Mouse (Mus musculus) hindbrain, postnatal 0 days (tissue): ENCODE data around the gene Gins2. TPM values are rescaled to one million over a fixed set of nuclear protein-coding genes. Genes with fewer than 3 reads are reported as not detected.

Source experiments
- ATAC-seq: fragments of 200-750 bp; cut with Nextera tagmentation; 2 replicates; pipeline ENCODE4 v1.8.0; 2017; ENCODE audit warnings: mild to moderate bottlenecking, moderate TSS enrichment, moderate library complexity
- DNase-seq: peaks from one replicate; pipeline ENCODE4 v3.0.0-alpha.2; 2015; ENCODE audit warnings: low spot score
- H3K27ac ChIP-seq: fragments of 300-500 bp; sonication (generic); 2 replicates; pipeline ENCODE4 v1.5.1; 2014; ENCODE audit warnings: mild to moderate bottlenecking
- H3K27me3 ChIP-seq: fragments of 300-500 bp; sonication (generic); 2 replicates; pipeline ENCODE4 v1.6.1; 2014; ENCODE audit warnings: low read length, mixed read lengths; ENCODE audit not compliant: insufficient read depth
- H3K36me3 ChIP-seq: fragments of 300-500 bp; sonication (generic); 2 replicates; pipeline ENCODE4 v1.6.1; 2014; ENCODE audit warnings: low read length, mixed read lengths; ENCODE audit not compliant: insufficient read depth
- H3K4me1 ChIP-seq: fragments of 300-500 bp; sonication (generic); 2 replicates; pipeline ENCODE4 v1.6.1; 2014; ENCODE audit warnings: antibody characterized with exemption, low read length, mixed read lengths; ENCODE audit not compliant: insufficient read depth
- H3K4me2 ChIP-seq: fragments of 300-500 bp; sonication (generic); 2 replicates; pipeline ENCODE4 v1.6.1; 2014; ENCODE audit warnings: low read depth, mild to moderate bottlenecking, low read length, moderate library complexity, mixed read lengths
- H3K4me3 ChIP-seq: fragments of 300-500 bp; sonication (generic); 2 replicates; pipeline ENCODE4 v1.5.1; 2014; ENCODE audit warnings: low read length
- H3K9ac ChIP-seq: fragments of 300-500 bp; sonication (generic); replicated peaks from 2 replicates; pipeline ENCODE4 v1.6.1; 2014; ENCODE audit warnings: mild to moderate bottlenecking, low read length, moderate library complexity, mixed read lengths
- H3K9me3 ChIP-seq: fragments of 300-500 bp; sonication (generic); 2 replicates; pipeline ENCODE4 v1.6.1; 2016; ENCODE audit warnings: low read length, mixed read lengths
- CTCF ChIP-seq: IDR thresholded peaks from 2 replicates; pipeline ENCODE4 v1.5.1; 2016; ENCODE audit warnings: antibody characterized with exemption, control low read depth, low read depth
- WGBS: fragments of 180-500 bp; shearing (Covaris S2); extraction: QIAGEN DNeasy Blood & Tissue Kit; methylation state at CpG from one replicate; pipeline ENCODE4 v1.1.7; 2014; 5-methylcytosine and 5-hydroxymethylcytosine counted together
- polyA plus RNA-seq: library from polyadenylated mRNA; unstranded; fragments of >200 nt; fragmentation: Nextera tagmentation; extraction: Ambion mirVana; gene quantifications from 2 replicates; pipeline ENCODE4 v1.2.1, GENCODE M21; 2015
- total RNA-seq: library from RNA; depleted of rRNA; stranded (reverse); fragments of >200 nt; gene quantifications from 2 replicates; pipeline ENCODE4 v1.2.3, GENCODE M21; 2014

The Gins2 gene
- total and polyA plus RNA-seq, 2 experiments from 2014 or later, result 12.3 to 20.6 TPM

GRCm38 (mm10) chr8:120607460-120607859 is 18.4 kb upstream of the Gins2 start:
- no peak overlapping the region for H3K4me3 ChIP-seq
- H3K27ac ChIP-seq, result no peak overlapping the region
- no peak for TF ChIP-seq CTCF
- no peaks in the 10 kb centered on the region for H3K27me3 ChIP-seq
- H3K9ac ChIP-seq, result no peak overlapping the region
- H3K4me2 ChIP-seq, result no peak overlapping the region
- peak; percentile 38; the same call in 1 of the 2 replicates for ATAC-seq
- WGBS, result 83% methylated on average over 9 of the region's 9 CpGs
- H3K9me3 ChIP-seq, result no peaks in the 10 kb centered on the region
- DNase-seq, result no peak
- no peaks in the 10 kb centered on the region for H3K36me3 ChIP-seq
- H3K4me1 ChIP-seq, result no peaks in the 10 kb centered on the region

- no peaks in the 10 kb centered on the region for H3K27me3 ChIP-seq
- H3K4me3 ChIP-seq, result no peak overlapping the region
- H3K9ac ChIP-seq, result no peak overlapping the region
- no peaks in the 10 kb centered on the region for H3K9me3 ChIP-seq
- 37% methylated on average over 6 of the region's 6 CpGs for WGBS
- ATAC-seq (0 out of 2 replicates have a peak, but pooled peaks have one; percentile 48), DNase-seq (peak; percentile 43)
- H3K4me1 ChIP-seq, result no peaks in the 10 kb centered on the region; the same call in 1 of the 2 replicates
- no peak for TF ChIP-seq CTCF
- no peak overlapping the region for H3K4me2 ChIP-seq
- no peaks in the 10 kb centered on the region for H3K36me3 ChIP-seq
- H3K27ac ChIP-seq, result no peak overlapping the region
These were observed 13.6 kb upstream of the Gins2 start for GRCm38 (mm10) chr8:120602672-120603071.

GRCm38 (mm10) chr8:120599504-120599903 is 10.4 kb upstream of the Gins2 start:
- Histone ChIP-seq H3K27me3 (no peaks in the 10 kb centered on the region), H3K9ac (no peak overlapping the region), H3K4me1 (no peaks in the 10 kb centered on the region; the same call in 1 of the 2 replicates), H3K27ac (no peak overlapping the region), H3K36me3 (no peaks in the 10 kb centered on the region), H3K9me3 (no peaks in the 10 kb centered on the region), H3K4me2 (no peak overlapping the region), H3K4me3 (no peak overlapping the region)
- ATAC-seq, result no peak
- peak; percentile 74 for TF ChIP-seq CTCF
- 54% methylated on average over 7 of the region's 7 CpGs for WGBS
- DNase-seq, result peak; percentile 82

GRCm38 (mm10) chr8:120598579-120598978 is 9.5 kb upstream of the Gins2 start:
- ATAC-seq (peak; percentile 63), DNase-seq (peak; percentile 82)
- peak overlapping the region; percentile 32; the same call in 1 of the 2 replicates for H3K27ac ChIP-seq
- WGBS, result 17% methylated on average over 24 of the region's 24 CpGs
- no peak overlapping the region for H3K4me2 ChIP-seq
- no peaks in the 10 kb centered on the region for H3K27me3 ChIP-seq
- TF ChIP-seq CTCF, result no peak
- no peaks in the 10 kb centered on the region for H3K36me3 ChIP-seq
- H3K4me3 ChIP-seq, result no peak overlapping the region
- no peak overlapping the region for H3K9ac ChIP-seq
- H3K9me3 ChIP-seq, result no peaks in the 10 kb centered on the region
- H3K4me1 ChIP-seq, result no peaks in the 10 kb centered on the region; the same call in 1 of the 2 replicates

- no peaks in the 10 kb centered on the region for H3K36me3 ChIP-seq
- H3K27me3 ChIP-seq, result no peaks in the 10 kb centered on the region
- no peak overlapping the region for H3K4me3 ChIP-seq
- H3K4me2 ChIP-seq, result no peak overlapping the region
- peak; percentile 93 for TF ChIP-seq CTCF
- DNase-seq (peak; percentile 70), ATAC-seq (peak; percentile 15; the same call in 1 of the 2 replicates)
- no peaks in the 10 kb centered on the region for H3K9me3 ChIP-seq
- WGBS, result 19% methylated on average over 5 of the region's 5 CpGs
- H3K27ac ChIP-seq, result no peak overlapping the region
- peaks cover 4% of the 10 kb centered on the region; the same call in 1 of the 2 replicates for H3K4me1 ChIP-seq
- H3K9ac ChIP-seq, result no peak overlapping the region
These were observed 6.9 kb upstream of the Gins2 start for GRCm38 (mm10) chr8:120595963-120596362.

GRCm38 (mm10) chr8:120594571-120594970 is 5.5 kb upstream of the Gins2 start:
- ATAC-seq (no peak), DNase-seq (no peak)
- Histone ChIP-seq H3K27me3 (no peaks in the 10 kb centered on the region), H3K9ac (no peak overlapping the region), H3K4me1 (peaks cover 4% of the 10 kb centered on the region; the same call in 1 of the 2 replicates), H3K4me3 (no peak overlapping the region), H3K9me3 (no peaks in the 10 kb centered on the region), H3K36me3 (no peaks in the 10 kb centered on the region), H3K27ac (no peak overlapping the region), H3K4me2 (no peak overlapping the region)
- peak; percentile 62 for TF ChIP-seq CTCF
- 93% methylated on average over 5 of the region's 5 CpGs for WGBS

GRCm38 (mm10) chr8:120591587-120592292 is 2.6 kb upstream of the Gins2 start:
- TF ChIP-seq CTCF, result no peak
- DNase-seq (no peak), ATAC-seq (no peak)
- Histone ChIP-seq H3K9me3 (no peaks in the 10 kb centered on the region), H3K27ac (no peak overlapping the region), H3K4me3 (no peak overlapping the region), H3K36me3 (no peaks in the 10 kb centered on the region), H3K27me3 (no peaks in the 10 kb centered on the region), H3K4me2 (no peak overlapping the region), H3K4me1 (peaks cover 4% of the 10 kb centered on the region; the same call in 1 of the 2 replicates), H3K9ac (no peak overlapping the region)
- 64% methylated on average over 10 of the region's 10 CpGs for WGBS
